Comparison of ENCODE assay signal across 20 mouse cellular contexts in genomic region chr9:94567722-94568314, GRCm38 (mm10).
"Had no signal": no experiment of that assay in that cellular context is flagged by ENCODE, and none has a peak within 500 bp of the region (broad histone marks: within the 10 kb centered on the region; RNA-seq: fewer than 3 reads in every experiment).

No protein-coding gene starts in this region.

- DNase-seq: kidney, adult 2 months; kidney, postnatal 14 days; layer of hippocampus, adult 9-11 months; layer of hippocampus, postnatal 36 days; lung, adult 2 months; lung, postnatal 36 days; retina, postnatal 1 day; right cerebral cortex, postnatal 4 days; spleen, adult 18-20 months; thymus, adult 2 months; thymus, postnatal 36 days had no signal

- H3K36me3 ChIP-seq: kidney, embryonic 15.5 days; limb, embryonic 12.5 days; liver, embryonic 15.5 days; midbrain, embryonic 12.5 days; neural tube, embryonic 12.5 days; stomach, embryonic 15.5 days had no signal

- H3K9ac ChIP-seq: kidney, embryonic 15.5 days; limb, embryonic 12.5 days; liver, embryonic 15.5 days; midbrain, embryonic 12.5 days; neural tube, embryonic 12.5 days; stomach, embryonic 15.5 days had no signal

- H3K27ac ChIP-seq: kidney, embryonic 15.5 days; limb, embryonic 12.5 days; liver, embryonic 15.5 days; midbrain, embryonic 12.5 days; neural tube, embryonic 12.5 days; stomach, embryonic 15.5 days had no signal

- H3K9me3 ChIP-seq: kidney, embryonic 15.5 days; limb, embryonic 12.5 days; liver, embryonic 15.5 days; midbrain, embryonic 12.5 days; neural tube, embryonic 12.5 days; stomach, embryonic 15.5 days had no signal

- H3K4me2 ChIP-seq: kidney, embryonic 15.5 days; limb, embryonic 12.5 days; liver, embryonic 11.5 days; liver, embryonic 15.5 days; midbrain, embryonic 12.5 days; neural tube, embryonic 12.5 days; stomach, embryonic 15.5 days had no signal

- H3K4me1 ChIP-seq: kidney, embryonic 15.5 days; limb, embryonic 12.5 days; liver, embryonic 15.5 days; neural tube, embryonic 12.5 days had no signal

- H3K4me3 ChIP-seq: kidney, embryonic 15.5 days; limb, embryonic 12.5 days; liver, embryonic 15.5 days; midbrain, embryonic 12.5 days; neural tube, embryonic 12.5 days; stomach, embryonic 15.5 days had no signal

- ATAC-seq: lung, postnatal 0 days; midbrain, embryonic 16.5 days had no signal

- H3K27me3 ChIP-seq: kidney, embryonic 15.5 days; limb, embryonic 12.5 days; liver, embryonic 15.5 days; midbrain, embryonic 12.5 days; neural tube, embryonic 12.5 days; stomach, embryonic 15.5 days had no signal
